Mouse (Mus musculus) midbrain, embryonic 10.5 days (tissue): ENCODE results near the gene Agap2. TPM values are rescaled to one million over a fixed set of nuclear protein-coding genes. Genes with fewer than 3 reads are reported as not detected.
"Not testable (repeated sequence)": the region's sequence is repeated elsewhere in the genome, so short reads cannot be mapped to it uniquely, and the experiment has no call there.

ENCODE experiments used
- DNase-seq: peaks from one replicate; pipeline ENCODE4 v3.0.0-alpha.2; 2017; ENCODE audit warnings: low spot score
- H3K27ac ChIP-seq: fragments of 300-500 bp; sonication (generic); replicated peaks from 2 replicates; pipeline ENCODE4 v1.5.1; 2016; ENCODE audit warnings: mild to moderate bottlenecking
- H3K27me3 ChIP-seq: fragments of 300-500 bp; sonication (generic); 2 replicates; pipeline ENCODE4 v1.6.1; 2016; ENCODE audit warnings: low read depth, mild to moderate bottlenecking; ENCODE audit not compliant: poor library complexity, severe bottlenecking
- H3K36me3 ChIP-seq: fragments of 300-500 bp; sonication (generic); 2 replicates; pipeline ENCODE4 v1.6.1; 2016; ENCODE audit warnings: mild to moderate bottlenecking, moderate library complexity
- H3K4me1 ChIP-seq: fragments of 300-500 bp; sonication (generic); 2 replicates; pipeline ENCODE4 v1.6.1; 2016
- H3K4me3 ChIP-seq: fragments of 300-500 bp; sonication (generic); 2 replicates; pipeline ENCODE4 v1.5.1; 2016; ENCODE audit warnings: mild to moderate bottlenecking, moderate library complexity
- H3K9me3 ChIP-seq: fragments of 300-500 bp; sonication (generic); replicated peaks from 2 replicates; pipeline ENCODE4 v1.6.1; 2016; ENCODE audit warnings: mild to moderate bottlenecking
- WGBS: fragments of 180-500 bp; shearing (Covaris S2); methylation state at CpG from one replicate; pipeline ENCODE4 v1.1.7; 2016; 5-methylcytosine and 5-hydroxymethylcytosine counted together
- polyA plus RNA-seq: library from polyadenylated mRNA; unstranded; fragments of >200 nt; fragmentation: Nextera tagmentation; extraction: Ambion mirVana; gene quantifications from 2 replicates; pipeline ENCODE4 v1.2.1, GENCODE M21; 2016

Agap2 gene
- polyA plus RNA-seq, 1 experiment from 2014 or later, result 0.10 TPM

GRCm38 (mm10) chr10:127122784-127123435, 47.8 kb downstream of the Agap2 start:
- peak; percentile 50 for DNase-seq
- Histone ChIP-seq H3K4me3 (peak overlapping the region; percentile 50), H3K4me1 (peaks cover 31% of the 10 kb centered on the region), H3K9me3 (no peaks in the 10 kb centered on the region), H3K36me3 (peaks cover 16% of the 10 kb centered on the region), H3K27me3 (no peaks in the 10 kb centered on the region), H3K27ac (peak overlapping the region; percentile 61)
- 13% methylated on average over 13 of the region's 13 CpGs for WGBS

GRCm38 (mm10) chr10:127123436-127123805, 48.3 kb downstream of the Agap2 start:
- DNase-seq, result peak; percentile 54
- Histone ChIP-seq H3K27me3 (no peaks in the 10 kb centered on the region), H3K36me3 (peaks cover 11% of the 10 kb centered on the region), H3K9me3 (no peaks in the 10 kb centered on the region), H3K4me1 (peaks cover 31% of the 10 kb centered on the region), H3K27ac (peak overlapping the region; percentile 61; the same call in 1 of the 2 replicates), H3K4me3 (peak overlapping the region; percentile 50)
- 7% methylated on average over 4 of the region's 4 CpGs for WGBS

GRCm38 (mm10) chr10:127125210-127126001, 50.3 kb downstream of the Agap2 start:
- Histone ChIP-seq H3K36me3 (no peaks in the 10 kb centered on the region), H3K27me3 (no peaks in the 10 kb centered on the region), H3K9me3 (no peaks in the 10 kb centered on the region), H3K27ac (no peak overlapping the region), H3K4me3 (no peak overlapping the region), H3K4me1 (peaks cover 23% of the 10 kb centered on the region)
- DNase-seq, result peak; percentile 29
- 77% methylated on average over 9 of the region's 9 CpGs for whole genome bisulfite sequencing

- Histone ChIP-seq H3K27ac (no peak overlapping the region), H3K36me3 (no peaks in the 10 kb centered on the region), H3K27me3 (no peaks in the 10 kb centered on the region), H3K4me1 (peaks cover 19% of the 10 kb centered on the region), H3K9me3 (no peaks in the 10 kb centered on the region), H3K4me3 (no peak overlapping the region)
- no peak for DNase-seq
- 88% methylated on average over 5 of the region's 5 CpGs for WGBS
Measured at GRCm38 (mm10) chr10:127126579-127126978, 51.5 kb downstream of the Agap2 start.

- Histone ChIP-seq H3K4me3 (no peak overlapping the region), H3K4me1 (peaks cover 9% of the 10 kb centered on the region), H3K27ac (no peak overlapping the region), H3K9me3 (no peaks in the 10 kb centered on the region), H3K36me3 (no peaks in the 10 kb centered on the region), H3K27me3 (no peaks in the 10 kb centered on the region)
- DNase-seq, result no peak
- WGBS, result 89% methylated on average over 7 of the region's 7 CpGs
Measured at GRCm38 (mm10) chr10:127127711-127128279, 52.7 kb downstream of the Agap2 start.

- WGBS, result 65% methylated on average over 4 of the region's 4 CpGs
- Histone ChIP-seq H3K4me1 (no peaks in the 10 kb centered on the region), H3K27me3 (no peaks in the 10 kb centered on the region), H3K36me3 (no peaks in the 10 kb centered on the region), H3K27ac (no peak overlapping the region), H3K4me3 (no peak overlapping the region), H3K9me3 (no peaks in the 10 kb centered on the region)
- DNase-seq, result no peak
Measured at GRCm38 (mm10) chr10:127129431-127129830, 54.3 kb downstream of the Agap2 start.

GRCm38 (mm10) chr10:127132469-127132868, 57.4 kb downstream of the Agap2 start:
- Histone ChIP-seq H3K36me3 (no peaks in the 10 kb centered on the region), H3K9me3 (no peaks in the 10 kb centered on the region), H3K27ac (no peak overlapping the region), H3K27me3 (no peaks in the 10 kb centered on the region), H3K4me1 (no peaks in the 10 kb centered on the region), H3K4me3 (no peak overlapping the region)
- 75% methylated on average over 5 of the region's 5 CpGs for WGBS
- DNase-seq, result no peak

GRCm38 (mm10) chr10:127134394-127135035, 59.4 kb downstream of the Agap2 start:
- not testable (repeated sequence) for H3K4me3 ChIP-seq, H3K27me3 ChIP-seq, H3K4me1 ChIP-seq, DNase-seq, H3K27ac ChIP-seq, H3K36me3 ChIP-seq, H3K9me3 ChIP-seq
- WGBS, result 85% methylated on average over 3 of the region's 3 CpGs

- Histone ChIP-seq H3K27ac (no peak overlapping the region), H3K4me3 (no peak overlapping the region), H3K36me3 (no peaks in the 10 kb centered on the region), H3K9me3 (no peaks in the 10 kb centered on the region), H3K4me1 (no peaks in the 10 kb centered on the region), H3K27me3 (no peaks in the 10 kb centered on the region)
- 68% methylated on average over 8 of the region's 8 CpGs for WGBS
- DNase-seq, result no peak
Measured at GRCm38 (mm10) chr10:127135118-127135836, 60.2 kb downstream of the Agap2 start.

GRCm38 (mm10) chr10:127136510-127136909, 61.4 kb downstream of the Agap2 start:
- WGBS, result 89% methylated on average over 4 of the region's 4 CpGs
- Histone ChIP-seq H3K4me3 (no peak overlapping the region), H3K9me3 (no peaks in the 10 kb centered on the region), H3K27ac (no peak overlapping the region), H3K36me3 (no peaks in the 10 kb centered on the region), H3K27me3 (no peaks in the 10 kb centered on the region), H3K4me1 (no peaks in the 10 kb centered on the region)
- no peak for DNase-seq

- Histone ChIP-seq H3K27ac (no peak overlapping the region), H3K36me3 (no peaks in the 10 kb centered on the region), H3K4me3 (no peak overlapping the region), H3K4me1 (no peaks in the 10 kb centered on the region), H3K27me3 (no peaks in the 10 kb centered on the region), H3K9me3 (no peaks in the 10 kb centered on the region)
- WGBS, result 91% methylated on average over 3 of the region's 3 CpGs
- DNase-seq, result no peak
Measured at GRCm38 (mm10) chr10:127137896-127138295, 62.8 kb downstream of the Agap2 start.
